Mouse (Mus musculus): ENCODE measurements around the gene Asna1.

GRCm38 (mm10) chr8:85043619-85044018 lies 18.5 kb upstream of the Asna1 start:
- TF ChIP-seq POLR2A (IDR thresholded peaks at IDR 0.05; ENCODE audit: extremely low read depth, insufficient read depth, low read length), result no peak
- no peak for TF ChIP-seq CTCF (IDR thresholded peaks at IDR 0.05; ENCODE audit: low read depth, low read length)

Measured in liver, adult 2 months (tissue).